Mouse (Mus musculus): ENCODE measurements around the gene Atp6v1b1. TPM values are rescaled to one million over a fixed set of nuclear protein-coding genes. Genes with fewer than 3 reads are reported as not detected.
"Not testable (repeated sequence)": the region's sequence is repeated elsewhere in the genome, so short reads cannot be mapped to it uniquely, and the experiment has no call there.

Atp6v1b1 gene
- polyA plus RNA-seq, 1 experiment = 0.06 TPM

- no peak for DNase-seq (ENCODE audit: extremely low spot score in 1 of 2, low spot score in 1 of 2)
Measured at GRCm38 (mm10) chr6:83768485-83768884, 25.7 kb downstream of the Atp6v1b1 start.

GRCm38 (mm10) chr6:83774126-83774525 lies 31.3 kb downstream of the Atp6v1b1 start:
- no peak for DNase-seq (ENCODE audit: extremely low spot score in 1 of 2, low spot score in 1 of 2)

- DNase-seq (ENCODE audit: extremely low spot score in 1 of 2, low spot score in 1 of 2) = no peak
Measured at GRCm38 (mm10) chr6:83774781-83775563, 32.2 kb downstream of the Atp6v1b1 start.

GRCm38 (mm10) chr6:83775638-83776293 lies 33.0 kb downstream of the Atp6v1b1 start, which contains the start of gene Tex261:
Tex261 (minus strand) TSS chr6:83775813.
- DNase-seq (ENCODE audit: extremely low spot score in 1 of 2, low spot score in 1 of 2) = peak; percentile 75 to 92

GRCm38 (mm10) chr6:83778306-83778705 lies 35.5 kb downstream of the Atp6v1b1 start:
- peak in 1 of 2 experiments; percentile 14 for DNase-seq (ENCODE audit: extremely low spot score in 1 of 2, low spot score in 1 of 2)

GRCm38 (mm10) chr6:83779026-83779425 lies 36.2 kb downstream of the Atp6v1b1 start:
- peak in 1 of 2 experiments; percentile 53 for DNase-seq (ENCODE audit: extremely low spot score in 1 of 2, low spot score in 1 of 2)

- no peak for DNase-seq (ENCODE audit: extremely low spot score in 1 of 2, low spot score in 1 of 2)
Measured at GRCm38 (mm10) chr6:83786426-83786825, 43.6 kb downstream of the Atp6v1b1 start.

GRCm38 (mm10) chr6:83788554-83788953 lies 45.8 kb downstream of the Atp6v1b1 start:
- DNase-seq (ENCODE audit: extremely low spot score in 1 of 2, low spot score in 1 of 2) = no peak

GRCm38 (mm10) chr6:83790533-83790932 lies 47.7 kb downstream of the Atp6v1b1 start:
- DNase-seq (ENCODE audit: extremely low spot score in 1 of 2, low spot score in 1 of 2) = not testable (repeated sequence)

GRCm38 (mm10) chr6:83791251-83791890 lies 48.6 kb downstream of the Atp6v1b1 start:
- DNase-seq (ENCODE audit: extremely low spot score in 1 of 2, low spot score in 1 of 2) = no peak

- peak; percentile 86 to 92 for DNase-seq (ENCODE audit: extremely low spot score in 1 of 2, low spot score in 1 of 2)
Measured at GRCm38 (mm10) chr6:83794760-83795296, 52.0 kb downstream of the Atp6v1b1 start, which contains the start of gene Nagk. Nagk (plus strand) TSS chr6:83794982.

GRCm38 (mm10) chr6:83795492-83795900 lies 52.7 kb downstream of the Atp6v1b1 start:
- peak in 1 of 2 experiments; percentile 52 for DNase-seq (ENCODE audit: extremely low spot score in 1 of 2, low spot score in 1 of 2)

GRCm38 (mm10) chr6:83796686-83797085 lies 53.9 kb downstream of the Atp6v1b1 start:
- no peak for DNase-seq (ENCODE audit: extremely low spot score in 1 of 2, low spot score in 1 of 2)

GRCm38 (mm10) chr6:83802033-83802432 lies 59.2 kb downstream of the Atp6v1b1 start:
- no peak for DNase-seq (ENCODE audit: extremely low spot score in 1 of 2, low spot score in 1 of 2)

GRCm38 (mm10) chr6:83802846-83803245 lies 60.1 kb downstream of the Atp6v1b1 start:
- DNase-seq (ENCODE audit: extremely low spot score in 1 of 2, low spot score in 1 of 2) = no peak

Other genes starting within 250 kb of the Atp6v1b1 start
- gene Dguok, start 236.0 kb upstream of the Atp6v1b1 start, polyA plus RNA-seq (2012; rRNA removed) = 48.0 and 64.1 TPM in 2 replicates
- gene Actg2, start 206.7 kb upstream of the Atp6v1b1 start, polyA plus RNA-seq (2012; rRNA removed) = 0.76 and 1.7 TPM in 2 replicates
- gene Stambp, start 170.3 kb upstream of the Atp6v1b1 start, polyA plus RNA-seq (2012; rRNA removed) = 34.6 and 38.7 TPM in 2 replicates
- not detected in 2 replicates for gene Clec4f, start 86.8 kb upstream of the Atp6v1b1 start, polyA plus RNA-seq (2012; rRNA removed)
- gene Cd207, start 65.1 kb upstream of the Atp6v1b1 start, polyA plus RNA-seq (2012; rRNA removed) = 0.06 TPM in 1 of 2 replicates, not detected in the other
- gene Vax2, start 31.7 kb upstream of the Atp6v1b1 start, polyA plus RNA-seq (2012; rRNA removed) = not detected in 2 replicates
- not detected in 2 replicates for gene Ankrd53, start 19.7 kb downstream of the Atp6v1b1 start, polyA plus RNA-seq (2012; rRNA removed)
- 38.0 and 41.4 TPM in 2 replicates for gene Tex261, start 32.8 kb downstream of the Atp6v1b1 start, polyA plus RNA-seq (2012; rRNA removed)
- 40.1 and 47.0 TPM in 2 replicates for gene Nagk, start 52.0 kb downstream of the Atp6v1b1 start, polyA plus RNA-seq (2012; rRNA removed)
- 38.8 and 45.7 TPM in 2 replicates for gene Paip2b, start 88.8 kb downstream of the Atp6v1b1 start, polyA plus RNA-seq (2012; rRNA removed)
- gene Zfp638, start 124.1 kb downstream of the Atp6v1b1 start, polyA plus RNA-seq (2012; rRNA removed) = 62.4 and 65.0 TPM in 2 replicates